Mouse (Mus musculus): ENCODE results near the gene Aoc2.
"Not testable (repeated sequence)": the region's sequence is repeated elsewhere in the genome, so short reads cannot be mapped to it uniquely, and the experiment has no call there.

Aoc2 gene

DNA sequence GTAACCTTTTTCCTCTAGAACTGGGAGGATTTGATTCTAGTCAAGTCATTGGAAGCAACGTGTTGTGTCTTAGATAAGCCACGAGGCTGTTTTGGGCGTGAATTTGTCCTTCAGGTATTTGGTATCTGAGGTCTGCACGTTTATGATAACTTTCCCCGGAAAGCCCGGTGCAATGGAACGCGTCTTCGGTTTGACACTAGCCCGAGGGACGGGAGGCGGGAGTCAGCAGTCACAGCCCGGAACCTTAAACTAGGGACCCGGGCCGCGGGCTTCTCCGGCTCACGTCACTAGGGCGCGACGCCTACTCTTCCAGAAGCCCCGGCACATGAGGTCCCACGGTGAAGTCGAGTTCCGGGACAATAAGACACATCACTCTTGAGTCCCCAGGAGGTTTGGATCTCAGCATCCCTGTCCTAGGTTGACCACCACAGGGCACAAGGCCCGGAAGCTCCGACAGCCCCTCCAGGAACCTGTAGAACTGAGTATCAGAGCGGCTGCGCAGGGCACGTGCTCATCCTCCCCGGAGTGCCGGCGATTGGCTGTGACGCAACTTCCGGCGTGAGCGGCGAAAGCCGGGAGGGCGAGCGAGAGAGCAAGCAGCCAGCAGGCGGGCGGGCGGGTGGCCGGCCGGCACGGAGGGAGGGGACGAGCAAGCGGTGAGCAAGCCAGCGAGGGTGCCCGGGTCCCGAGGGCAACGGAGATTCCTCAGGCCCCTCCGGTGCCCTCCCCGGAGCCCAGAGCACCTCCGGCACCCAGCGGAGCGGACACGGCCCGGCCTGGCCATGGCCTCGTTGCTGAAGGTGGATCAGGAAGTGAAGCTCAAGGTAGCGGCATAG is 9.0 kb upstream of the Aoc2 start, which contains the start of gene Psme3:
Gene Psme3 (plus strand): TSS at position 549 of the 836 bp plus-strand sequence.
- DNase-seq (ENCODE audit: low read depth, low spot score): peak; percentile 85

- DNase-seq (ENCODE audit: low read depth, low spot score): no peak
Measured at GRCm38 (mm10) chr11:101316501-101316917, 8.4 kb upstream of the Aoc2 start.

DNA sequence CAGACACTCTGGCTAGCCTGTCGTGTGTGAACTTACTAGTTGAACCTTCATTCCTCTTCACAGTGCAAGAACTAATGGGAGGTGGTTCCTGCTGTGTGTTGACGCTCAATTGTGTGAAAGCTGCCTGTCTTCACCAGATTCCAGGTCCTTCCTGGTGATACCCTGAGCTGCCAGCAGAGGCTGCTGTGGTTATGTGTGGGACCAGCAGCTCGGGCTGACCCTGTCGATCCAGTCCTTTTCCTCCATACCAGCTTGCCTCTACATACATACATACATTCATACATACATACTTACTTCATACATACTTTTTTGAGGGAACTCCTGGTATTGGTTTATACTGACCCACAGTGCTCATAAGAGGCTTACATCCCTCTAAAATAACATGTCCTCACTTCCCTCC is 1.3 kb upstream of the Aoc2 start:
- no peak for DNase-seq (ENCODE audit: low read depth, low spot score)

DNA sequence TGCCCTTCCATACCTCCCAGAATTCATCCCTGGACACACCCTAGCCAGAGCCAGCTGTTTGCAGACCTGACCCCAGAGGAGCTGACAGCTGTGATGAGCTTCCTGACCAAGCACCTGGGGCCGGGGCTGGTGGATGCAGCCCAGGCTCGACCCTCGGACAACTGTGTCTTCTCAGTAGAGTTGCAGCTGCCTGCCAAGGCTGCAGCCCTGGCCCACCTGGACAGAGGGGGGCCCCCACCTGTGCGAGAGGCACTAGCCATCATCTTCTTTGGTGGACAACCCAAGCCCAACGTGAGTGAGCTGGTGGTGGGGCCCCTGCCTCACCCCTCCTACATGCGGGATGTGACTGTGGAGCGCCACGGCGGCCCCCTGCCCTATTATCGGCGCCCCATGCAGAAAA is 338 bp downstream of the Aoc2 start:
- DNase-seq (ENCODE audit: low read depth, low spot score): not testable (repeated sequence)

DNA sequence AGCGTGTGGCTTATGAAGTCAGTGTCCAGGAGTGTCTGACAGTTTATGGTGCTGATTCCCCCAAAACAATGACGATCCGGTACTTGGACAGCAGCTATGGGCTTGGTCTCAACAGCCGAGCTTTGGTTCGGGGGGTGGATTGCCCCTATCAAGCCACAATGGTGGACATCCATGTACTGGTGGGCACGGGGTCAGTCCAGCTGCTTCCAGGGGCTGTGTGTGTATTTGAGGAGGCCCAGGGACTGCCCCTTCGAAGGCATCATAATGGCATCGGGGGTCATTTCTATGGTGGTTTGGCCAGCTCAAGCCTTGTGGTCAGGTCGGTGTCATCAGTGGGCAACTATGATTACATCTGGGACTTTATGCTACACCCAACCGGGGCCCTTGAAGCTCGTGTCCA is 1.3 kb downstream of the Aoc2 start:
- DNase-seq (ENCODE audit: low read depth, low spot score): no peak

DNA sequence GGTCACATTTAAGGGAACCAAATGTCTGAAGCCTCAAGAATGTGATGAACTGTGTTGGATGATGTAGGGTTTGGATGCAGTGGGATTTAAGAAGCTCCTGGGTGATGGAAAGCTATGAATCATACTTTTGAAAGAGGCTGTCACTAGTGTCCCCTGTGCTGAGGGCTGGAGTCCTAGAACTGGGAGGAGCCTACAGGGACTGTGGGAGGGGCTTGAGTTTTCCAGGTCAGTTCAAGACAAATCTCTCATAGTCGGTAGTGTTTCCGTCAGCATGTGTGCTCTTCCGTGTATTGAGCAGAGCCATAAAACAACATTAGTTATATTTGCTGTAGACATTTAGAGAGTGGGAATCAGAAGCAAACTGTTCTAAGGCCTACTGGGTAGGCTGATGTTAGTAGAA is 2.4 kb downstream of the Aoc2 start:
- DNase-seq (ENCODE audit: low read depth, low spot score): no peak

DNA sequence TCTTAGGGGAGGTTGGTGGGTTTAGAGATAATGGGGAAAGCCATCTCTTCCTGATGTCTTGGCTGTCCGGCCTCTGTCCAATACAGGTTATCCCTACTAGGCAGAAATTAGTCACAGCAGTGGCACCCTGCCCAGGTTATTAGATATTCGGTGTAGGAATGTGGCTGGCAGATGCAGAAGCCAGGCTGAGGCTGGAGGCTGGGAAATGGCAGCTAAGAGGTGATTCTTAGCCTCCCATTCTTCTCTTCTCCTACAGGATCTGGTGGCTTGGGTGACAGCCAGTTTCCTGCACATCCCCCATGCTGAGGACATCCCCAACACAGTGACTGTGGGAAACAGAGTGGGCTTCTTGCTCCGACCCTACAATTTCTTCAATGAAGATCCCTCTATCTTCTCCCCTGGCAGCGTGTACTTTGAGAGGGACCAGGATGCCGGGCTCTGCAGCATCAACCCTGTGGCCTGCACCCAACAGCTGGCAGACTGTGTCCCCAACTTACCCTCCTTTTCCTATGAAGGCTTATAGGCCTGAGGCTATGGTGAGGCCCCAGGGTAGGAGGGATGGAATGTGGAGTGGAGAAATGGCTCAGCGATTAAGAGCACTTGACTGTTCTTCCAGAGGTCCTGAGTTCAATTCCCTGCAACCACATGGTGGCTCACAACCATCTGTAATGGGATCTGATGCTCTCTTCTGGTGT is 4.2 kb downstream of the Aoc2 start:
- no peak for DNase-seq (ENCODE audit: low read depth, low spot score)

GRCm38 (mm10) chr11:101330371-101330924 is 5.6 kb downstream of the Aoc2 start, which contains the start of gene Aoc3:
Aoc3 (plus strand) TSS chr11:101330605.
- DNase-seq (ENCODE audit: low read depth, low spot score): peak; percentile 41

DNA sequence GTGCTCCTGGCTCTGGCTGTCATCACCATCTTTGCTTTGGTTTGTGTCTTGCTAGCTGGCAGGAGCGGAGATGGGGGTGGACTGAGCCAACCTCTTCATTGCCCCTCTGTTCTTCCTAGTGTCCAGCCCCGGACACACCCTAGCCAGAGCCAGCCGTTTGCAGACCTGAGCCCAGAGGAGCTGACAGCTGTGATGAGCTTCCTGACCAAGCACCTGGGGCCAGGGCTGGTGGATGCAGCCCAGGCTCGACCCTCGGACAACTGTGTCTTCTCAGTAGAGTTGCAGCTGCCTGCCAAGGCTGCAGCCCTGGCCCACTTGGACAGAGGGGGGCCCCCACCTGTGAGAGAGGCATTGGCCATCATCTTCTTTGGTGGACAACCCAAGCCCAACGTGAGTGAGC is 6.1 kb downstream of the Aoc2 start:
- not testable (repeated sequence) for DNase-seq (ENCODE audit: low read depth, low spot score)

- no peak for DNase-seq (ENCODE audit: low read depth, low spot score)
Measured at GRCm38 (mm10) chr11:101332537-101332936, 7.7 kb downstream of the Aoc2 start.

GRCm38 (mm10) chr11:101334023-101334422 is 9.2 kb downstream of the Aoc2 start:
- no peak for DNase-seq (ENCODE audit: low read depth, low spot score)

- DNase-seq (ENCODE audit: low read depth, low spot score): no peak
Measured at GRCm38 (mm10) chr11:101334516-101334915, 9.7 kb downstream of the Aoc2 start.

DNA sequence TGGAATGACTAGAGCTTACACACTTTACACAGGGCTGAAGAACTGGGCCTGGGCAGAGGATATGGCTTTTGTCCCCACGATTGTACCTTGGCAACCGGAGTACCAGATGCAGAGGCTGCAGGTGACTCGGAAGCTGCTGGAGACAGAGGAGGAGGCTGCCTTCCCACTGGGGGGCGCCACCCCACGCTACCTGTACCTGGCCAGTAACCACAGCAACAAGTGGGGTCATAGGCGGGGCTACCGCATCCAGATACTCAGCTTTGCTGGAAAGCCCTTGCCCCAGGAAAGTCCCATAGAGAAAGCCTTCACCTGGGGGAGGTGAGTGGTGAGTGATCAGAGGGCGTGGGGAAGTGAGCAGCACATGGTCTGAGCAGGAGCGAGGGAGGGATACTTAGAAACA is 10.8 kb downstream of the Aoc2 start:
- DNase-seq (ENCODE audit: low read depth, low spot score): no peak

DNA sequence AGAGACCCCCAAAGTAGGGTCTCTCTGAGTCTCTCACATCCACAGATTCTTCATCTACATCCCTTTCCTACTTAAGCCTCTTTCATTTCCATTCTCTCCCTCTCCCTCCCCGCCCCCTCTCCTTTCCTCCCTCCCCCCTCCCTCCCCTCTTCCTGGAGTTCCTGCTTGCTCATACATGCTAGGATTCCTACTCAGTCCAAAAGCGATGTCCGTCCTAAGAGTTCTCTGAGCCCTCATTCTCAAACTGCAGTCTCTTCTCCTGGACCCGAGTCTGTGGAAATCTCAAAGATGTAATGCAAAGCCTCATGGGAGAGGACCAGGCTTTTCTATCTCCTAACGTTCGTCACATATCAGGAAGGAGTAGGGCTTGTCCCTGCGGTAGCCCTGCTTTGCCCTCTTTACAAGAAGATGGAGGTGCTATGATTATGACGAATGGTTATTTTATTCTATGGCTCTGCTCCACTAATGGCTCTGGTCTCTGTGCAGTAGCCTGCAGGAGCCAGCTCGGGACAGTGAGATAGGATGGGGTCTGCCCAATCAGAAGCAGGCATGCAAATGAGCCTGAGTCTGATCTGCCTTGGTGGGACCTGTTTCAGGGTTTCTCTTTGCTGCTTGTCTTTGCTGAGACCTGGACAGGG is 13.4 kb downstream of the Aoc2 start:
- no peak for DNase-seq (ENCODE audit: low read depth, low spot score)

DNA sequence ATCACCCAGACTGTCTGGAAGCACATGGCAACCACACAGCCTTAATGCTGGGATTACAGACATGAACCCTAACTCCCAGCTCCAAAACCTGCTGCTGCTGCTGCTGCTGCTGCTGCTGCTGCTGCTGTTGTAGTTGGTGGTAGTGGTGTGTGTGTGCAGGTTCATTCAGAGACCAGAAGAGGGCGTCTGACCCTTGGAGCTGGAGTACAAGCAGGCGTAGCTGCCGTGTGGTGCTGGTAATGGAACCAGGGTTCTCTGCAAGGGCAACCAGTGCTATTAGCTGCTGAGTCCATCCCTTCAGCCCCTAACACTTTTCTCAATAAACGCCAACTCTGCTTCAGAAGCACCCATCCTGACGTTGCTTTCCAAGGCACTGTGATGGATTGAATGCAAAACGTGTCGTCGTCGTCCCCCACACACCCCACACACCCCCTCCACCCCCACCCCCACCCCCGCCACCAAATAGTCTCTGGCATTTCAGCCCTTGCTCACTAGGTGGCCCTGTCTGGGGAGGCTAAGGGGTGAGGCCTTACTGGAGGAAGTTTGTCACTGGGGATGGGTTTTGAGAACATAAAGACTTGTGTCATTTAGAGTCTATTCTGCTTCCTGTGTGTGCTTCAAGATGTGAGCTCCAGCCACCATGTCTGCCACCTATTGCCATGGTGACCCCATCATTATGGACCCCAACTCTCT is 22.4 kb downstream of the Aoc2 start:
- no peak for DNase-seq (ENCODE audit: low read depth, low spot score)

- DNase-seq (ENCODE audit: low read depth, low spot score): no peak
Measured at GRCm38 (mm10) chr11:101348774-101349173, 23.9 kb downstream of the Aoc2 start.

- DNase-seq (ENCODE audit: low read depth, low spot score): no peak
Measured at GRCm38 (mm10) chr11:101349216-101349615, 24.4 kb downstream of the Aoc2 start.

- DNase-seq (ENCODE audit: low read depth, low spot score): no peak
Measured at GRCm38 (mm10) chr11:101351100-101351720, 26.3 kb downstream of the Aoc2 start.

GRCm38 (mm10) chr11:101351721-101352111 is 26.9 kb downstream of the Aoc2 start:
- no peak for DNase-seq (ENCODE audit: low read depth, low spot score)

- DNase-seq (ENCODE audit: low read depth, low spot score): no peak
Measured at GRCm38 (mm10) chr11:101353436-101353835, 28.6 kb downstream of the Aoc2 start.

GRCm38 (mm10) chr11:101354438-101355010 is 29.7 kb downstream of the Aoc2 start:
- no peak for DNase-seq (ENCODE audit: low read depth, low spot score)

All from skeletal muscle tissue, adult 2 months (tissue).